8 mouse cellular contexts compared by ENCODE assay signal in genomic region chrX:12122594-12123331, GRCm38 (mm10). TPM values are rescaled to one million over a fixed set of nuclear protein-coding genes. Genes with fewer than 3 reads are reported as not detected.
DNase-seq lines count a peak whose midpoint lies in the region; ATAC-seq and TF ChIP-seq lines count a peak whose summit lies in the region.

No protein-coding gene starts in this region.

- peak overlapping the region; percentile 39 for H3K4me3 ChIP-seq in E14TG2a.4 (replicated peaks; ENCODE audit: low read length)
- no peak overlapping the region for H3K4me3 ChIP-seq in forebrain, embryonic 13.5 days
- H3K4me3 ChIP-seq in intestine, embryonic 15.5 days (replicated peaks): peak overlapping the region; percentile 18; the same call in 1 of the 2 replicates
- H3K4me3 ChIP-seq in lung, postnatal 0 days (ENCODE audit: low read depth, low read length): peak overlapping the region; percentile 10; the same call in 1 of the 2 replicates
- peak overlapping the region; percentile 22 for H3K4me3 ChIP-seq in small intestine, adult 2 months (ENCODE audit: low read depth, low read length)

- no peak for TF ChIP-seq POLR2A in small intestine, adult 2 months (IDR thresholded peaks at IDR 0.05; ENCODE audit: low read depth, low read length)

- no peak overlapping the region; the same call in 1 of the 2 replicates for H3K27ac ChIP-seq in forebrain, embryonic 13.5 days
- peak overlapping the region; percentile 82 for H3K27ac ChIP-seq in intestine, embryonic 15.5 days
- peak overlapping the region; percentile 47 for H3K27ac ChIP-seq in lung, postnatal 0 days (ENCODE audit: low read length)
- H3K27ac ChIP-seq in small intestine, adult 2 months (ENCODE audit: insufficient read depth, low read depth, low read length): peak overlapping the region; percentile 16; the same call in 1 of the 2 replicates

- peaks cover 54% of the 10 kb centered on the region for H3K4me1 ChIP-seq in E14TG2a.4 (replicated peaks; ENCODE audit: low read depth, low read length)
- H3K4me1 ChIP-seq in forebrain, embryonic 13.5 days: peaks cover 42% of the 10 kb centered on the region
- H3K4me1 ChIP-seq in intestine, embryonic 15.5 days (replicated peaks): peaks cover 4% of the 10 kb centered on the region
- no peaks in the 10 kb centered on the region for H3K4me1 ChIP-seq in lung, postnatal 0 days (ENCODE audit: insufficient read depth, low read depth, low read length)
- H3K4me1 ChIP-seq in small intestine, adult 2 months (ENCODE audit: control insufficient read depth, insufficient read depth, insufficient read length, low read length): peaks cover 7% of the 10 kb centered on the region

- DNase-seq in adrenal gland, adult (ENCODE audit: inconsistent age in 2 of 2, low spot score in 1 of 2): peak; percentile 15 to 59
- DNase-seq in adrenal gland, adult 18-20 months (ENCODE audit: low spot score in 2 of 2): no peak
- peak; percentile 78 for DNase-seq in lung, postnatal 0 days (ENCODE audit: low spot score)
- no peak for DNase-seq in cerebellum, adult 8-10 months

- H3K9ac ChIP-seq in forebrain, embryonic 13.5 days: no peak overlapping the region; the same call in 1 of the 2 replicates
- H3K9ac ChIP-seq in intestine, embryonic 15.5 days: peak overlapping the region; percentile 23; the same call in 1 of the 2 replicates
- no peak overlapping the region for H3K9ac ChIP-seq in lung, postnatal 0 days (replicated peaks; ENCODE audit: low read depth)

- peaks cover 35% of the 10 kb centered on the region for H3K27me3 ChIP-seq in E14TG2a.4 (ENCODE audit: insufficient read depth, low read length)
- H3K27me3 ChIP-seq in forebrain, embryonic 13.5 days: peaks cover 34% of the 10 kb centered on the region
- peaks cover 11% of the 10 kb centered on the region for H3K27me3 ChIP-seq in intestine, embryonic 15.5 days (replicated peaks)
- no peaks in the 10 kb centered on the region; the same call in 1 of the 2 replicates for H3K27me3 ChIP-seq in lung, postnatal 0 days (replicated peaks; ENCODE audit: insufficient read depth, low read length)
- H3K27me3 ChIP-seq in small intestine, adult 2 months (ENCODE audit: control insufficient read depth, insufficient read depth, low read length): 0 out of 2 replicates have a peak, but pooled peaks cover 4% of the 10 kb centered on the region

- H3K4me2 ChIP-seq in forebrain, embryonic 13.5 days: peak overlapping the region; percentile 39
- H3K4me2 ChIP-seq in intestine, embryonic 15.5 days (replicated peaks): peak overlapping the region; percentile 55
- peak overlapping the region; percentile 40 for H3K4me2 ChIP-seq in lung, postnatal 0 days (replicated peaks; ENCODE audit: low read depth, low read length)

- TF ChIP-seq EP300 in lung, postnatal 0 days (IDR thresholded peaks at IDR 0.05): no peak

- 11% methylated on average over 20 of the region's 21 CpGs for WGBS in forebrain, embryonic 13.5 days
- 9% methylated on average over 21 of the region's 21 CpGs for WGBS in intestine, embryonic 15.5 days
- WGBS in lung, postnatal 0 days: 10% methylated on average over 21 of the region's 21 CpGs
- 9% methylated on average over 21 of the region's 21 CpGs for WGBS in small intestine, adult 2 months

- no peaks in the 10 kb centered on the region for H3K9me3 ChIP-seq in E14TG2a.4 (ENCODE audit: low read length)
- no peaks in the 10 kb centered on the region for H3K9me3 ChIP-seq in forebrain, embryonic 13.5 days (replicated peaks)
- no peaks in the 10 kb centered on the region for H3K9me3 ChIP-seq in intestine, embryonic 15.5 days
- H3K9me3 ChIP-seq in lung, postnatal 0 days (ENCODE audit: low read length): no peaks in the 10 kb centered on the region

- H3K36me3 ChIP-seq in E14TG2a.4 (ENCODE audit: insufficient read depth, low read length): no peaks in the 10 kb centered on the region
- no peaks in the 10 kb centered on the region for H3K36me3 ChIP-seq in forebrain, embryonic 13.5 days (ENCODE audit: poor library complexity, severe bottlenecking)
- H3K36me3 ChIP-seq in intestine, embryonic 15.5 days: no peaks in the 10 kb centered on the region
- H3K36me3 ChIP-seq in lung, postnatal 0 days (ENCODE audit: insufficient read depth, low read length): no peaks in the 10 kb centered on the region
- no peaks in the 10 kb centered on the region for H3K36me3 ChIP-seq in small intestine, adult 2 months (ENCODE audit: control insufficient read depth, insufficient read depth, low read length)

- no peak for TF ChIP-seq CTCF in E14TG2a.4 (conservative IDR thresholded peaks at IDR 0.05; ENCODE audit: low read length)
- no peak for TF ChIP-seq CTCF in lung, postnatal 0 days (IDR thresholded peaks at IDR 0.05)
- no peak for TF ChIP-seq CTCF in small intestine, adult 2 months (IDR thresholded peaks at IDR 0.05; ENCODE audit: extremely low read depth, insufficient read length, insufficient replicate concordance, low read depth, low read length)

- peak; percentile 70 for ATAC-seq in forebrain, embryonic 13.5 days
- peak; percentile 73 for ATAC-seq in intestine, embryonic 15.5 days
- peak; percentile 86 for ATAC-seq in lung, postnatal 0 days

RNA-seq across cellular contexts. Expression of gene Bcor, which starts 37.4 kb away (rescaled TPM):
- total RNA-seq in adrenal gland, adult 18-20 months (2021): 10 to 100 TPM; 12.7 to 16.5 TPM
- polyA plus RNA-seq in forebrain, embryonic 13.5 days (2015; fragmentation: Nextera tagmentation; extraction: Ambion mirVana): 16.2 and 18.8 TPM in 2 replicates
- 12.4 and 13.7 TPM in 2 replicates for polyA plus RNA-seq in intestine, embryonic 15.5 days (2015; fragmentation: Nextera tagmentation; extraction: Ambion mirVana)
- 8.2 and 12.0 TPM in 2 replicates for polyA plus RNA-seq in lung, postnatal 0 days (2015; fragmentation: Nextera tagmentation; extraction: Ambion mirVana)
- 4.5 and 5.5 TPM in 2 replicates for polyA plus RNA-seq in small intestine, adult 2 months (2012; rRNA removed)

Comparison
In these comparisons a context has a peak if more than half of its experiments do, and no peak if none do; other contexts are left out.
1. DNase-seq: peak in adrenal gland, adult (2 of 2) and lung, postnatal 0 days (single experiment); none in adrenal gland, adult 18-20 months (0 of 2) and cerebellum, adult 8-10 months (single experiment).
2. Peak in every context shown above with its lines, with median percentiles within 50 percentile points of each other: ATAC-seq and H3K4me2 ChIP-seq.